Mouse (Mus musculus): Measurements from ENCODE around the gene Arid1b. TPM values are rescaled to one million over a fixed set of nuclear protein-coding genes. Genes with fewer than 3 reads are reported as not detected.

Arid1b gene
- polyA plus RNA-seq, 1 experiment from 2014 or later: 12.5 TPM

DNA sequence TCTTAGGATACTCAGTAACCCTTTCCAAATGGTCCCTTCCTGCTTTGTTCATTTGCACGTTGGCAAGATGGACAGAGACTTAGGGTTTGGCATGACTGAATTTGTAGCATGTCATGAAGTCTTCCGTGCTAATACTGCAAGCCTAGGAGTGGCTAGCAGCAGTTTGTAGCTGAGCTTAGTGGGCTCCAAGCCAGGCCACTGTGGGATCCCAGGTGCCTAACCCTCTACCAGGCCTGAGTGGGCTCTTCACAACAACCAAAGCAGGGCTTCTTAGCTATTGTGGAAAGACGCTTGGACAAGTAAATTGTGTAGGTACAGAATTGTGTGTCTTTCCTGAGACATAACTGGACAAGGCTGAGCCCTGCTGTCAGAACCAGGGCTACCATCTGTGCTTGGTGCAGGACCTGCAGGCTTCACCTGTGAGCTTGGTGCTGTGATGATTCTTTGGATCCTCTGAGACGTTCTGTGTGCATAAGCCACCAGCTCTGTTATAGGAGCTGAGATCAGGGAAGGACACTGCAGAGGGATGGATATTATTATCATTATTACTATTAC, 286.4 kb downstream of the Arid1b start:
- Histone ChIP-seq H3K27ac (replicated peaks) (no peak overlapping the region), H3K36me3 (no peaks in the 10 kb centered on the region), H3K4me2 (no peak overlapping the region), H3K9me3 (replicated peaks) (no peaks in the 10 kb centered on the region), H3K9ac (replicated peaks) (no peak overlapping the region), H3K4me1 (peaks cover 20% of the 10 kb centered on the region), H3K27me3 (replicated peaks) (no peaks in the 10 kb centered on the region), H3K4me3 (replicated peaks) (no peak overlapping the region)
- no peak for ATAC-seq (ENCODE audit: low FRiP score)
- 67% methylated on average over 4 of the region's 4 CpGs for WGBS

DNA sequence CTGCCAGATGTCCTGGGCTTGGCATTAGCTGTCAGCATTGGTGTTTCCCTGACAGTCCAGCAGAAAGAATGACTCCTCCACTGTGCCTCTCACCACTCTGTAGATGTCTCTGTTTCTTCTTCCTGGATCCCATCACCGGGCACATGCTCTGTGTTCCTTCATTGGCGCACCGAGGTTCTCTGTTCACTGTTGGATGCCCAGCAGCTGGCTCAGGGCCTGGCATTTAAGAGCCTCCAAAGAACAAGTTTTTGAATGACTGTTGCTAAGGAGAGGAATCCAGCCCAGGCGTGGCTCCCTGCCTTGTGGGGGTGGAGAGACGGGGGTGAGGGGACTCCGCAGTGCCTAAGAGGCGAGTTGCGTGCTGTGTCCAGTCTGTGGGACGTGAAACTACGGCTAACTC, 290.7 kb downstream of the Arid1b start:
- H3K9ac ChIP-seq (replicated peaks): no peak overlapping the region
- WGBS: 55% methylated on average over 10 of the region's 10 CpGs
- H3K9me3 ChIP-seq (replicated peaks): no peaks in the 10 kb centered on the region
- H3K4me1 ChIP-seq: peaks cover 46% of the 10 kb centered on the region
- H3K27me3 ChIP-seq (replicated peaks): no peaks in the 10 kb centered on the region
- no peak overlapping the region for H3K27ac ChIP-seq (replicated peaks)
- no peak overlapping the region for H3K4me2 ChIP-seq
- ATAC-seq (ENCODE audit: low FRiP score): peak; percentile 49; the same call in 1 of the 2 replicates
- no peak overlapping the region for H3K4me3 ChIP-seq (replicated peaks)
- H3K36me3 ChIP-seq: no peaks in the 10 kb centered on the region

DNA sequence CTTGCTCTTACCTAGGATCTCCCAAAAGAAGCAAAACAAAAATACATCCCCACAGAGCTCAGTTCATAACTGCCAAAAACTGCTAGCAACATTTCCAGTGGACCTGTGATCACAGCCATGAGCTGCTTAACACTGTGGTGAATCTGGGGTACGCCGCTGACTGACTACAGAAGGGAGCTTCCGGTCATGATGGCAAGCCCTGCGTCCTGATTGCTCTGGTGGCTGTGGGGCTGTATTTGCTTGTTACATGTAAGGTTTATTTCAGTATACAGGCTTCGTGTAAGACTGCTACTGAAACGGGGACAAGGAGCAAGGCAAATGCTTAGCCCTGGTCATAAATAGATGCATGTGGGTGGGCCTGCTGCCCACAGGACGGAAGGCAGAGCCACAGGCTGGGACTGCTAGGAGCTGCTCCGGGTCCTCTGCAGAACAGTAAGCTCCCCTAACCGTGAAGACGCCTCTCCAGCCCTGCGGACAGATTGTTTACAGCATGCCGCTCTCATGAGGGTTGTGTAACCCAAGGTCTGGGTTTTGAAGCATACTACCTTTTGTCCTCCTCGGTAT, 291.8 kb downstream of the Arid1b start:
- peaks cover 2% of the 10 kb centered on the region for H3K36me3 ChIP-seq
- H3K4me2 ChIP-seq: no peak overlapping the region
- no peak overlapping the region for H3K9ac ChIP-seq (replicated peaks)
- no peaks in the 10 kb centered on the region for H3K27me3 ChIP-seq (replicated peaks)
- peaks cover 43% of the 10 kb centered on the region for H3K4me1 ChIP-seq
- H3K27ac ChIP-seq (replicated peaks): 0 out of 2 replicates have a peak overlapping the region, but pooled peaks have one; percentile 34
- peak; percentile 21; the same call in 1 of the 2 replicates for ATAC-seq (ENCODE audit: low FRiP score)
- H3K9me3 ChIP-seq (replicated peaks): no peaks in the 10 kb centered on the region
- no peak overlapping the region for H3K4me3 ChIP-seq (replicated peaks)
- WGBS: 42% methylated on average over 13 of the region's 13 CpGs

DNA sequence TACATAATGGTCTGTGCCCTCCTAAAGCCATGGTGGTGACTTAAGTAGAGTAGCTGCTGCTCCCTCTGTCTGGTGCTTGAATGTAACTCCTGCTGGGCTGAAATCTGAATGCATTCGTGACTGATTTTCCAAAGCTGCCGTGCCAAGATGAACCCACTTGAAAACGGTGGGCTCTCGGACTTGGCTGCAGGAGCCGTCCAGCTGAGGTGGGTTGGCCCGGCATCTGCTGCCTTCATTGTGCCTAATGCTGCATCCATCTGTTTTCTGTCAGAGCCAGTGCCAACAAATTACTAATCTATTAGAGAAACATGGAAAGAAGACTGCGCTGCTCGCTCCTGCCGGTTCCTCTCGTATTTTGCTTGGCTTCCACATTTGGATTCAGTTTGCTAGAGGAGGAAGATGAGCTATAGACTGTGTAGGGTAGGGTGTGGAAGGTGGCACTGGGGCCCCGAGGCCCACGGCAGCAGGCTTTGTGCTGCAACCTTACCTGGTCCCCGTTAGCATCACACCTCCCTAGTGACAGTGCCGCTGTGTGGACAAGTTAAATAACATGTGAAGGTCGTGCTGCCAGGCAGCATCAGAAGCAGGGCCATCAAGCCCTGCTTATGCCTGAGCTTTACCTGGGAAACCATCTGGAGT, 292.6 kb downstream of the Arid1b start:
- H3K36me3 ChIP-seq: peaks cover 9% of the 10 kb centered on the region
- no peak overlapping the region for H3K4me3 ChIP-seq (replicated peaks)
- 40% methylated on average over 15 of the region's 15 CpGs for WGBS
- H3K4me1 ChIP-seq: peaks cover 40% of the 10 kb centered on the region
- no peaks in the 10 kb centered on the region for H3K27me3 ChIP-seq (replicated peaks)
- ATAC-seq (ENCODE audit: low FRiP score): peak; percentile 9; the same call in 1 of the 2 replicates
- no peak overlapping the region for H3K9ac ChIP-seq (replicated peaks)
- peak overlapping the region; percentile 34; the same call in 1 of the 2 replicates for H3K27ac ChIP-seq (replicated peaks)
- no peak overlapping the region for H3K4me2 ChIP-seq
- no peaks in the 10 kb centered on the region for H3K9me3 ChIP-seq (replicated peaks)

DNA sequence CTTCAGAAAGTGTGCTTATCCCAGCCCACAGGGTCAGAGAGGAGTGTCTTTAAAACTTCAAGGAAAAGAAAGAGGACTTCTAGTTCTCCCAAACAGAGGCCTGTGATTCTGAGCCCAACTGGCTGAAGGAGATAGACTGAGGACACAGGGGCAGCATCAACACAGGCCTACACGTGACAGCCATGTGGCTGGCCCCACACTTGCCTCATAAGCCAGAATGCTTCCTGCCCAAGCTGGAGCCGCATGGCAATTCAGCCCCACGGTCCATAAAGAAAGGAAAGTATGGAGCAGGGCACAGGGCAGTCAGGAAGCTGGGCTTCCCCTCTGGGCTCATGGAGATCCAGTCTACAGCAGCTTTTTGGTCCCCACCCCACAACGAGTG, 293.1 kb downstream of the Arid1b start:
- H3K4me2 ChIP-seq: no peak overlapping the region
- no peak overlapping the region for H3K27ac ChIP-seq (replicated peaks)
- WGBS: 52% methylated on average over 4 of the region's 4 CpGs
- H3K4me3 ChIP-seq (replicated peaks): no peak overlapping the region
- no peak for ATAC-seq (ENCODE audit: low FRiP score)
- peaks cover 40% of the 10 kb centered on the region for H3K4me1 ChIP-seq
- peaks cover 10% of the 10 kb centered on the region for H3K36me3 ChIP-seq
- H3K27me3 ChIP-seq (replicated peaks): no peaks in the 10 kb centered on the region
- no peaks in the 10 kb centered on the region for H3K9me3 ChIP-seq (replicated peaks)
- H3K9ac ChIP-seq (replicated peaks): no peak overlapping the region

DNA sequence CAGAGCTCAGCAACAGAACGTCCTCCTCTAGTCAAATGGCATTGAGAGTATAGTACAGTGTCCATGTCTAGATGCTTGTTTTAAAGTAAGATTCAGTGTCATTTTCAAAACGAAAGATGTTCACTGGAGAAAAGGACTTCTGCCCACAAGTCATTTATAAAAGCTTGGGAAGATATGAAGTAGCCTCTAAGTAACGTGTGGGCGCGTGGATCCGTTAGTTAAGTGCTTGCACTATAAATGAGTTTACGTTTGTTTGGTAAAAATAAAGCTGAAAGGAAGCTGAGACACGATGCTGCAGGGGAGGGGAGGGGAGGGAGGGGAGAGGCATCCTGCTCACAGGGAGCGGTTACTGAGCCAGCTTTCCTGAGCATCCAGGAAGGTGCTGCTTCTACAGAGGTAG, 293.5 kb downstream of the Arid1b start:
- no peak overlapping the region for H3K27ac ChIP-seq (replicated peaks)
- H3K4me1 ChIP-seq: peaks cover 40% of the 10 kb centered on the region
- 69% methylated on average over 9 of the region's 9 CpGs for WGBS
- H3K36me3 ChIP-seq: peaks cover 10% of the 10 kb centered on the region
- ATAC-seq (ENCODE audit: low FRiP score): no peak
- no peak overlapping the region for H3K9ac ChIP-seq (replicated peaks)
- no peak overlapping the region for H3K4me3 ChIP-seq (replicated peaks)
- H3K9me3 ChIP-seq (replicated peaks): no peaks in the 10 kb centered on the region
- H3K27me3 ChIP-seq (replicated peaks): no peaks in the 10 kb centered on the region
- H3K4me2 ChIP-seq: no peak overlapping the region

DNA sequence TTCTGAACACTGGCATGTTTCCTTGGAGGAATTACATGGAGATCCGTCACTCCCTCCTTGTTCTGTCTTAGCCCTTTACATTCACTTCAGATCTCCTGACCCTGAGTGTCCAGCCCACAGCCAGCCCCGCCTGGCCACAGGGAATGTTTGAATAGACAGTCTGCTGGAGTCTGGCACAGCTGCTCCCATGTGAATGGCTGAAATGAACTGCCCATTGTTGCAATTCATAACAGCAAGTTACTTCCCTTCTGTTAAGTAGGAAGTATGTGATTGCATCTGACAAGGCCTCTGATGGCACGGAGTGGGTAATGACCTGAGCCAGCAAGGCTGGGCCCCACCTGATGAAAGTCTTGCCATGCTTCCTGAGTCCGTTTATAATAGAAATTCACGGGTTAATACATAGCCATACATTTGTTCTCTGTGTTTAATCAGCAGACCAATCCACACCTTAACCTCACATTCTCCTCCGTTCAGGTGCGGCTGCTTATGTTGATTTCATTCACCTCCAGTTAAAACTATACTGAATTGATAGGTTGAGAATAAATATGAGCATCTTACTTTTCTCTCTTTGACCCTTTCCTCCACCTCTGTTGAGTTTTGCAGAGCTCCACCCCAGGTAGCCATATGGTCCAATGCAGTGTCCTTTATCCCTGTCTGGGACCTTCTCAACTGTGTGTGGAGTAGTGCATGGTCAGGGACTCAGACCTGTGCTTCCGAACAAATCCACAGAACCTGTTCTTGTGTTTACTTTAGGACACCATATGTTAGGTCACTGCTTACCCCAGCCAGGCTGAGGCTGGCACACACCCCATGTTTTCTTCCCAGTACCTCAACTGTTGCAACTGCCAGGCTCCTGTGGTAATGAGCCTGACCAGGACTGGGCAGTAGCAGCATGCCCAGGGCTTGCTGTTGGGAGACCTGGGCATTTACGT, 299.8 kb downstream of the Arid1b start:
- no peaks in the 10 kb centered on the region for H3K27me3 ChIP-seq (replicated peaks)
- no peaks in the 10 kb centered on the region for H3K9me3 ChIP-seq (replicated peaks)
- no peak for ATAC-seq (ENCODE audit: low FRiP score)
- H3K4me1 ChIP-seq: peaks cover 49% of the 10 kb centered on the region
- H3K4me2 ChIP-seq: no peak overlapping the region
- no peak overlapping the region for H3K4me3 ChIP-seq (replicated peaks)
- WGBS: 59% methylated on average over 9 of the region's 9 CpGs
- no peak overlapping the region for H3K9ac ChIP-seq (replicated peaks)
- H3K36me3 ChIP-seq: peaks cover 10% of the 10 kb centered on the region
- no peak overlapping the region for H3K27ac ChIP-seq (replicated peaks)

DNA sequence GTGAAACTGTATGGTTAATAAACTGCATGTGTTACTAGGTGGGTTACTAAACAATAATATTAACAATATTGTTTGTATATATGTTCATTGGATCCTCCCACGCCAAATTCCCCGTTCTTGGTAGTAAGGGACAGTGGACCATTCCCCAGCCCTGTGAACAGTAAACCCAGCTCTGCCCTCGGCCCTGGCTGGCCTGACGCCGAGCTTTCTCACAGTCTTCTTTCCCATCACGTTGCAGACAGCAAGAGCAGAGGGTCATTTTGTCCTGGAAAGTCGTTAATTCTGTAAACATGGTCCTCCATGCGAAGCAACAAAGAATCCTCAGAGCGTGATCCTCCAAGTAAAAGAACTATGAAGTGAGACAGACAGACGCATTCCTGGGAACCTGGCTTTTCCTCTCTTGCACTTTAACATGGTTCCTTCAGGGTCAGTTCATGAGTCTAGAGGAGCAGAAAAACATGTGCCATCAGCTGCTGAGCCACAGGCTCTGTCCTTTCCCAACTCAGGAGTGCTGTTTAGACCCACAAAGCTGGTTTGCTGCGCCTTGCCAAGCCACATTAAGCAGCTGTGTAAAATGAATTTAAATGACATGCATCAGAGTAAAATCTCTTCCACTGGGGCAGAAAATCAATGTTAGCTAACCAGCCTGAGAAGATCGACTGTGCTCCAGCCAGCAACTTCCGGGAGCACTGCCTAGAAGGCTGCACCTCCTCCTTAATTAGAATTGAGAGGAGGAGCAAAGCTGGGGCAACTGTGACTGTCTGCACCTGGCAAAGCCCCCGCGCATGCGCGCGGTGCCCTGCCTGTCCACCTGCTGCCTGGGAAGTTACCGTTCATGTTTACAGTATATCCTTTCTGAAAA, 301.2 kb downstream of the Arid1b start:
- Histone ChIP-seq H3K27ac (replicated peaks) (peak overlapping the region; percentile 67), H3K4me3 (replicated peaks) (no peak overlapping the region), H3K27me3 (replicated peaks) (no peaks in the 10 kb centered on the region), H3K9ac (replicated peaks) (no peak overlapping the region), H3K4me2 (peak overlapping the region; percentile 0; the same call in 1 of the 2 replicates), H3K9me3 (replicated peaks) (no peaks in the 10 kb centered on the region), H3K36me3 (peaks cover 10% of the 10 kb centered on the region), H3K4me1 (peaks cover 61% of the 10 kb centered on the region)
- ATAC-seq (ENCODE audit: low FRiP score): peak; percentile 60
- 49% methylated on average over 19 of the region's 19 CpGs for WGBS

DNA sequence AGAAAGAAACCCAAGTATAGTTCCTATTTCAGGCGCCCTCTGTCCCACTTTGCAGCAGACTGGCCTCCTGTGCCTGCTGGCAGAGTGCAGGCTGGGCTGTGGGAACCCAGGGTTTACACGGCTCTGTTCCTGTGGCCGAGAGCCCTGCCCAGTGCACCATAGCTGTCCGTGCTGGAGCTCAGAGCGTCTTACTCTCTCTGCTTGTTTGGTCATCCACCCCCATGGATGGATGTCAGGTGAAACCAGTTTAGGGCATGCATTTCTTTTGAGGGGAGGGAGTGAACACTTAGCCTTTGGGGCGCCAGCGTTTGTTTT, 301.8 kb downstream of the Arid1b start:
- H3K4me2 ChIP-seq: peak overlapping the region; percentile 0; the same call in 1 of the 2 replicates
- H3K4me3 ChIP-seq (replicated peaks): no peak overlapping the region
- H3K9me3 ChIP-seq (replicated peaks): no peaks in the 10 kb centered on the region
- H3K27me3 ChIP-seq (replicated peaks): no peaks in the 10 kb centered on the region
- peak overlapping the region; percentile 67 for H3K27ac ChIP-seq (replicated peaks)
- peaks cover 9% of the 10 kb centered on the region for H3K36me3 ChIP-seq
- 67% methylated on average over 7 of the region's 7 CpGs for WGBS
- no peak for ATAC-seq (ENCODE audit: low FRiP score)
- H3K9ac ChIP-seq (replicated peaks): no peak overlapping the region
- H3K4me1 ChIP-seq: peaks cover 63% of the 10 kb centered on the region

DNA sequence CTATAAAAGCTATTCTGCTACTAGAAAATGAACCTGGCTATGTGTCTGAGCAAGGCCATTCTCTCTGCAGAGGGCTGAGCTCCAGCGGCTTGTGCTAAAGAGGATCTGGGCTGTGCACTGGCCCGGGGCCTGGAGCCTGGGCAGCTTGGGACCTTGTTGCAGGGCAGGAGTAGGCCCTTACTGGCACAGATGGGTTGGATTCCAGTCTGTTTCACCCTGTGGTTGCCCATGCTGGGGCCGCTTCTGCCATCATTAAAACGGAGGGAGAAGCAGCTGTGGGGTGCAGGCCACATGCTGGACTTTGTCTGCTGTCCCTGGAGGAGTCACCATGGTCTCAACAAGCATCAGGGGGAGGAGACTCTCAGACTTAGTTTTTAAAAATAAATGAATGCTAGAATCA, 303.4 kb downstream of the Arid1b start:
- H3K27ac ChIP-seq (replicated peaks): no peak overlapping the region
- H3K9me3 ChIP-seq (replicated peaks): no peaks in the 10 kb centered on the region
- no peak for ATAC-seq (ENCODE audit: low FRiP score)
- no peak overlapping the region for H3K9ac ChIP-seq (replicated peaks)
- no peak overlapping the region for H3K4me2 ChIP-seq
- 80% methylated on average over 4 of the region's 4 CpGs for WGBS
- H3K4me1 ChIP-seq: peaks cover 63% of the 10 kb centered on the region
- no peaks in the 10 kb centered on the region for H3K27me3 ChIP-seq (replicated peaks)
- no peaks in the 10 kb centered on the region for H3K36me3 ChIP-seq
- H3K4me3 ChIP-seq (replicated peaks): no peak overlapping the region

DNA sequence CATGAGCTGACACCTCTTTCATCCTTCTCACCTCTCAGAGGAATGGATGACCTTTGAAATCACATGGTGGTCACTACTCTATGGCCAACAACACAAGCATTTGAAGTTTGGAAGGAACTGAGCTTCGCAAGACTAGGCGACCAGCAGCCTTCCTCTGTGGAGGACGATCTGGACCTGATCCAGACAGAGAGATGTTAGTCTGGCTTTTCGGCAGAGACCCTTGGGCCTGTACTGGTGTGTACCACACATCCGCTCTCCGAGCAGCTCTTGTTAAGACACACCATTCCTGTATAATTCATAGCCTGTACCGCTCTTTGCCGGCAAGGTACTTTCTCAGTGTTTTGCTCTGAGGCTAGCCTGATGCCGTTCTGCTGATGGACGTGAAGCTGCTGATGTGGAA, 303.9 kb downstream of the Arid1b start:
- Histone ChIP-seq H3K36me3 (no peaks in the 10 kb centered on the region), H3K9ac (replicated peaks) (no peak overlapping the region), H3K4me3 (replicated peaks) (no peak overlapping the region), H3K4me1 (peaks cover 63% of the 10 kb centered on the region), H3K9me3 (replicated peaks) (no peaks in the 10 kb centered on the region), H3K27me3 (replicated peaks) (no peaks in the 10 kb centered on the region), H3K27ac (replicated peaks) (no peak overlapping the region), H3K4me2 (no peak overlapping the region)
- 62% methylated on average over 10 of the region's 10 CpGs for WGBS
- no peak for ATAC-seq (ENCODE audit: low FRiP score)

Data from neural tube, embryonic 15.5 days (tissue).